Mouse (Mus musculus) hindlimb bud, embryonic 11.5 days (tissue): ENCODE data around the gene Ipo4.
A peak's percentile ranks its signal among the peaks of the same experiment; 100 is the strongest.

ENCODE experiments used
- DNase-seq: peaks from one replicate; pipeline ENCODE4 v3.0.0-alpha.2; 2012; ENCODE audit warnings: low read depth, low spot score; ENCODE audit errors: extremely low spot score

Gene Ipo4

DNA sequence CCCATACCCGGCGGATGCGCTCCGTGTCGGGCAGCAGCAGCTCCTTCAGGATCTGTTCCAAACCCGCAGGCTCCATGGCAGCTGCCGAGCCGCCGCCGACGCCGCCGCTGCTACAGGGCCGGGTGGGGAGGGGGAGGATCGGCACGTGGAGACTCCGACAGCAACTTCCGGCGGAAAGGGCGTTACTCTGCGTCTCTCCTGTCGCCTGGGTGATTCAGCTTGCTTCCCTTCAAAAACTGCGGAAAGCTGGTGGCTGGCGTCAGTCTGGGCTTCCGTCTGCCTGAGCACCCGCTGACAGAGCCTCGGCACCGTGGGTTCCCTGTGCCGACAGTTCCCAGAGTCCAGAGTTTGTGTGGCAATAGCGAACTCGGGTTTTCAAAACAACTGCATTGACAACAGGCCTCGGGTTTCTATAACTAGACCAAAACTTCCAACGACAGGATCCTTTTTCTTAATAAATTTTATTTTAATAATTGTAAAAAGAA is at the start of gene Ipo4:
Gene Ipo4 (minus strand): TSS at position 435 of the 485 bp plus-strand sequence.
- peak; percentile 57 for DNase-seq

DNA sequence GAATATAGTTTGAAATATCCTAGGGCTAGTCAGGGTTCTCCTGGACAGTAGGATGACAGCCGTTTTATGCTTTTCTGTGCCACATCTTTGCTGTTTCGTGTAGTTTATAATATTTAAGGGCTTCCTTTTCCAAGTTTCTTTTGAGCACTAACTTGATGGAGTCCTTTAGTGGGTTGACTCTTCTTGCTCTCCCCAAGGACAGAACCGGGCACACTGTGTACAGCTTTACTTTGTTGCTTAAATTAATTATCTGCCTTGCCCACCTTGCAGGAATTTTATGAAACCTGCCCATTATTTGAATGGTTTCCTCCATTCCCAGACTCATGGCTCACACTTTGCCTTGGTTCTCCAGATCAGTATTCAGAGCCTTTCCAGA is 46.3 kb upstream of the Ipo4 start:
- no peak for DNase-seq

DNA sequence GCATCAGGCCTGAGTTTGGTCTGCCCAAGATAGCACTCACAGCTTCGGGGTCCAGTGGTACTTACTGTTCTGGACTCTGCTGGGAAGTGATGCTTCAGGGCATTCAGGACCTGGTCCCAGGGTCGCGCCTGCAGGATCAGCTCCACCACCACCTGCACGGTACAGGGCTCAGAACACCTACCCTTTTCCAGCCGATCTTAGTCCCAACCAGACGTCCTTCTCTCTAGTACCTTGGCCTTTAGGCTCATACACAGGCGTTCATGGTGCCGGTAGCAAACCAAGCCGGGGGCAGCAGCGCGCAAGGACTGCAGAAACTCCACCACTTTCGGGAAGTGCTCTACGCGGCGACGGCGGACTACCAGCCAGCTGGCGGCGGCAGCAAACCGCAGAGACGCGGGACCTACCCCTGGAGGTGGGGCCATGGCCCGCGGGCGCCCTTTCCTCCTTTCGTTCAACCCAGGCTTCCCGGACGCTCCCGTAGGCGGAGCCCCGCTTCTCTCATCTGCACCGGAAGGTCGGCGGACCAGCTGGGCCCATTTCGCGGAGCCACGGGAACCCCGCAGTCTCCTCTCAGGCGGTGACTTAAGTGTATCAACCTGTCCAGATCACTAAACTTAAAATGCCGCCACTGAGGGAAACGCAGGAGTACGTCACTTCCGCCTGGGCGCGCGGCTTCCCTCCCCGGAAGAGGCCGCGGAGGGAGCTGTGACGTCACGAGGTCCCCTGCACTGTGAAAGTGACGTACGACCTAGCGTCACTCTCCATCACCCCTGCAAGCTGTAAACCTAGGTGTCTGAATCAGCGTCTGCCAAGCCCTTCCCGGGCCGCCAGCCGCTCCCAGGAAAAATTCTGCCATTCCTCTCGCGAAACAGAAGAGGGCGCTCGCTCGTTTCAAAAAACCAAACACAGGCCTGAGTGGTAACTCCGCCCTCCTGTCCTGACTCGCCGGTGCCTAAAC is 45.7 kb upstream of the Ipo4 start, which contains the start of gene Tinf2:
Gene Tinf2 (minus strand): TSS at position 661 of the 958 bp plus-strand sequence.
- peak; percentile 94 for DNase-seq

DNA sequence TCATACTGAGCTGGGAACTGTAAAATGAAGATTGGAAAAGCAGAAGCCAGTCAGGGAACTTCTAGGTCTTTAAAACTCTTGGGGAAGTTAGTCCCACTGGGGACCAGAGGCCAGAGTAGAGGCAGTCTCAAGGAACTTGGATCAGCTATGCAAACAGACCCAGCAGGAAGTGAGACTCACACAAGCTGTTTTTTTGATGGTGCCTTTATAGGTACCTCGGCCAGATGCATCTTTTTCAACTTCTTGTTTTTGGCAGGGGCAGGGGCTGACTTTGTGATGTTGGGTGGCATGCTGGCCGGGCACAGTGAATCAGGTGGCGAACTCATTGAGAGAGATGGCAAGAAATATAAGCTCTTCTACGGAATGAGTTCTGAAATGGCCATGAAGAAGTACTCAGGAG is 41.9 kb upstream of the Ipo4 start:
- no peak for DNase-seq

DNA sequence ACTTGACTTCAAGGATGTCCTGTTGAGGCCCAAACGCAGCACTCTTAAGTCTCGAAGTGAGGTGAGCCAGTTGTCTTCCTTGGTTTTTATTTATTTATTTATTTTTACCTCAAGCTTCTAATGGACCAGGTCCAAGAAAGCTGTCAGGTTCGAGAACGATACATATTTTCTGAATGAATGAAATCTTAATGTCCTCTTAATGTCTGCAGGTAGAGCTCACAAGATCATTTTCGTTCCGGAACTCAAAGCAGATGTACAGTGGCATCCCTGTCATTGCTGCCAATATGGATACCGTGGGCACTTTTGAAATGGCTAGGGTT is 36.9 kb upstream of the Ipo4 start:
- DNase-seq = no peak

DNA sequence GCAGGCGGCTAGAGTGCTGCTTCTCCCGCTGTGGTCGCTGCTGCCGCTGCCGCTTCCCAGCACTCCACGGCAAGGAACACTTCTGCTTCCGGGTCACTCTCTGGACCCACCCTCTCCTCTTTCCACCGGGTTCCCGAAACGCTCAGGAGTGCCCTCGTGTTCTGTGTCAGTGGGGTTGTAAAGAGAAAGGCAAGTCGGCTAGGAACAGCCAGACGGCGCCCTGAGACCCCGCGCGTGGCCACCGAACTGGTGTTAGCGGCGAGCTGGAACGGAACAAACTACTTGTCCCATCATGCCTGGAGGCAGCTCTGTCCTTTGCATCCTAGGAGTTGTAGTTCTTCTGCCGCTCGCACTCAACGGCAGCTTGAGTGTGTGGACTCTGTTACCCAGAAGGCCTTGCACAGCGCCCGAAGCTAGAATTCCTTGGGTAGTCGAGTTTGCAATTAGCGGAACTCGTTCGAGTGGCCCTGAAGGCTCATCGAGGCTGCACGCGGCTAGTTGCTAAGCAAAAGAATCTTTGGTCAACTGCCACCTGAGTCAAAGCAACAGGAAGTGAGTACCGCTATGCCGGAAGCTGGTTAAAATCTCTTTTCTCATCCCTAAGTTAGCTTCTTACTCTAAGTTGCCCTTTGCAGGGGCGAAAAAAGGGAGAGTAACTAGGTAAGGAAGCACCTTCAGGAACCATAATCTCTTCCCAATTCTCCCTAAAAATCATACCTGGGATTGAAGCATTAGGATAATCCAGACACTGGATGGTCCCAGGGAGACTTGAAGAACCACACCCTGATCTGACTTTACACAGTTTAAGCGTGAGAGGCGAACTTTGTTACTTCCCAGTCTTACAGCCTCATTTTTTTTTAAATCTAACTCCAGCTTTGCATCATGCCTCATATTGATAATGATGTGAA is 36.3 kb upstream of the Ipo4 start, which contains the start of the genes Gmpr2 and Nedd8:
Gene Gmpr2 (plus strand): TSS at position 109 of the 908 bp plus-strand sequence.
Gene Nedd8 (minus strand): TSS at position 292 of the 908 bp plus-strand sequence.
- peak; percentile 91 for DNase-seq

DNA sequence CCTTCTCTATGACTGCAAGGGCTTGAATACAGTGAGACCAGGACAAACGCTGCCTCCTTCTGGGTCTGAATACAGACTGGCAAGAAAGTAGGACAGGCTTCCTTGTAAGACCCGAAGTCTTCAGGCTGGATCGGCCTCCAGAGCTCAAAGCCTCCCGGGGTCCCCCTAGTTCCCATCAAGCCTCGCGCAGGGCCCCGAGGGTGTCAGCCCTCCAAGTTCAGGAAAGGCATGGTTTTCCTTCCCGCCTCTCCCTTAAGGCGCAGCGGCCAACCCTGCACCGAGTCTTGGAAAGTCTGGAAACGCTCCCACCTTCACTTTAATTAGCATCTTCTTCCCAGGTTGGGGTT is 35.7 kb upstream of the Ipo4 start:
- no peak for DNase-seq

DNA sequence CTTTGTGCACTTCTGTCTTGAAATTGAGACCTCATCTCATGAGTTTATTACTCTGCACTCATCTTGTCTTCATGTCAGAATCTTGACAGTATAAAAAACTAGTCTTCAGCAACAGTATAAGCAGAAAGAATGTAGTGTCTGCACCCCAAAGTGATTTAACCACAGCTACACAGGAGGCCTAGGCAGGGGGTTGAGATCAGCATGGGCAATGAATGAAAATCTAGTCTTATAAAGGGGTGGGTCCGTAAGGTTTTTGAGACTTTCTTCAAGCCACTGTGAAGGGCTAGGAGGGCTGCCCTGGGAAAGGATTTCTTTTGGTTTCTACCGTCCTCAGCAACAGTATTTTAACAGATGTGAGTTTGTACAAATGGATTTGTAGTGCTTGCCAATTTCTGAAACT is 24.9 kb upstream of the Ipo4 start:
- DNase-seq = no peak

DNA sequence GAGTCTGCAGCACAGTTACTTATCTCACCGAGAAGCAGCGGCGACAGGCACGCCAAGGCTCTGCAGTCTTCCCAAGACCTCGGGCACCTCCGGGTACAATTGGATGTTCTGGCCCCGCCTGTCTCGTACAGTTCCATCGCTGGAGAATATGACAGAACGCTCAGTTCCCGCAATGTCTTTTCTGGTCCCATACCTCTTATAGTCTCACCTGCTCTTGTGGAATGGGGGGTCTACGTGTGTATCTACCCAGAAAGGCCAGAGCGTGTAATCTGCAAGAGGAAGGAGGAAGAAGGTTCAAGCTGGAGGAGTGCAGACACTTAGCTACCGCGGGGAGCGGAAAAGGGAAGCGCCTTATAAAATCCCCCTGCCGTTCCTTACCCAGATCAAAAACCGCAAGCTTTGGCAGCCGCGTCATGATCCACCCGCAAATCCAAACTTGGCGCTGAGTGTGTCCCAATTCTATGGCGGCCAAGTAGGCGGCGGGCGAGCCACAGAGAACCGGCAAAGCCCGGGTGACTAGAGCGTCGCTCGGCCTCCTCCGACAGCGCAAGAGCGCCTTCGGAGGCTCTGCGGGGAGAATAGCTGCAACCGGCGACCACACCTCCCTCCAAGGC is 24.3 kb upstream of the Ipo4 start, which contains the start of gene Mdp1:
Gene Mdp1 (minus strand): TSS at position 549 of the 614 bp plus-strand sequence.
- no peak for DNase-seq

DNA sequence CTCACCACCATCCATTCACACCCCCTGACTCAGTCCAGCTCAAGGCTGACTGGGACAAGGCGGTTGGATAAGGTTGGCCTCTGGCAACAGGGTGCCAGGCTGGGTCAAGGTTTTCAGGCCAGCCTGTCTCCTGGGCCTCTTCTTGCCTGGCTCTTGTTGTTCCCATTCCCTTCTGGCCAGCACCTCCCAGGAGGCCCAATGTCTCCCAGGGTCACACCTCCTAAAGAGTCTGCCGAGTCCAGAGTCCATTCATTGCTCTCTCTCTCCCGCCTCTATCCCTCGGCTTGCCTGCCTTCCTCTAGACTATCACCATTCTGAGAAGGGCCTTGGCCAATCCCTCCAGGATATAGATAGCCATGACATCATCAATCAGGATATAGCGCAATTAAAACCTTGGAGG is 22.3 kb upstream of the Ipo4 start:
- no peak for DNase-seq

DNA sequence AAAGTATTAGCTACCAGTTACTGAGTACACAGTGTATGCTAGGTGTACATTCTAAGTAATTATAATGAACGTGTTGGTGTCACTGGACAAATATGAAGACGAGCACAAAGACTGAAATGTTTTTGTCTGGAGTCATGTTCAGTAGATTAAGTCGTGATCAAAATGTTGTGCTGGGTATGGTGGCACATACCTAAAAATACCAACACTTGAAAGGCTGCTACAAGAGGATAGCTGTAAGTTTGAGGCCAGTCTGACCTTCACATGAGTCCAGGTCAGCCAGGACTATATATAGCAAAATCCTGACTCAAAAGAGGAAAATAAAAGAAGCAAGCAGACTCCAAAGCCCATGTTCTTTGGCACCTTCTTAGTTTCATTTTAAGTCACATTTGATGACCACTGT is 21.2 kb upstream of the Ipo4 start:
- DNase-seq = no peak

DNA sequence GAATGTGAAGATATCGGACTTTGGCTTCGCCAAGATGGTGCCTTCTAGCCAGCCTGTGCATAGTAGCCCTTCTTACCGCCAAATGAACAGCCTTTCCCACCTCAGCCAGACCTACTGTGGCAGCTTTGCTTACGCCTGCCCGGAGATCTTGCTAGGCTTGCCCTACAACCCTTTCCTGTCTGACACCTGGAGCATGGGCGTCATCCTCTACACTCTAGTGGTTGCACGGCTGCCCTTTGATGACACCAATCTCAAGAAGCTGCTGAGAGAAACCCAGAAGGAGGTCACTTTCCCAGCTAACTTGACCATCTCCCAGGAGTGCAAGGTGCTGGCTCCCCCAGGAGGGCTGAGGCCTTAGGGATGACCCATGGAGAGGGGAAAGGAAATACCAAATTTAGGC is 15.8 kb upstream of the Ipo4 start:
- DNase-seq = no peak

DNA sequence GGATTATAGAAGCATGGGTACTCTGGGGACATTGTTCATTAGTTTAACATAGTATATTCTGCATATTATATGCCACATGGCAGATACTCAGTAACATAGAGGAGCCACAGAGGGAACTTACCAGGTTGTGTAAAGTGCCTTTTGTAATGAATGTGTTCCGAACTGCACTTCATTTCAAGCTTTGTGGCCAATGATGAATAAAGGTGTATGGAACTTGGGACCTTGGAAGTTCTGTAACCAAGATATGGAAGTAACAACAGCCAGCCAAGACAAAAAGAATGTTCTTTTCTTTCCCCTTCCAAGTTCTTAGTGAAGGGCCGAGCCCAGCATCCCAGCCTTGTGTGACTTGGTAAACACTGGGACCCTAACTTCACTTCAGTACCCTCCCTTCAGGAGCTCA is 14.1 kb upstream of the Ipo4 start, which contains the start of gene Tssk4:
Gene Tssk4 (plus strand): TSS at position 301 of the 400 bp plus-strand sequence.
- no peak for DNase-seq

DNA sequence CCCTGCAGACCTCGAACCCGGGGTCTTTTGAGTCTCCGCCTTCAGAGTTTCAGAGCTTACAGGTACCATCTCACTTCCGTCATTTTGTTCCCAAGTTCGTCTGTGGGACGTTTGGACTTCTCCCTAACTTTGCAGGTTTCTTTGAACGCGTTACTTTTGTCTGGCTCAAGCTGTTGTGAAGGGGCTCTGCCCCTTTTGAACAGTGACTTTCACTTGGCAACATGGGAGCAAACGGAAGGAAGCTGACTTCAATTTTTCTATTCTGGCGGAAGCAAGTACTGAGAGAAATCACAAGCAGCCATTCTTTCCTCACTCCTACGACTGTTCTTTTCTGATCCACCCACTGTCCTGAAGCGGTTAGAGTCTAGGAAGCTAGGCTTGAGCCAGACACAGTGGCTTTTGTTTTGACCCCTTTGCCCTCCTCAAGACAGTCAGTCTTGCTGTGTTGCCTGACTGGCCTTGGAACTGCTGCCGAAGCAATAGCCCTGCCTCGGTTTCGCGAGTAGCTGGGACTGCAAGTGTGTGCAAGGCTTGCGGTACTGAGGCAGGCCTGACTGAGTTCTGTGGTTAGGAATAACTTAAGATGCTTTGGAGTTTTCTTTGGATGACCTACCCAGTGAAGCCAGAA is 8.6 kb upstream of the Ipo4 start:
- no peak for DNase-seq

DNA sequence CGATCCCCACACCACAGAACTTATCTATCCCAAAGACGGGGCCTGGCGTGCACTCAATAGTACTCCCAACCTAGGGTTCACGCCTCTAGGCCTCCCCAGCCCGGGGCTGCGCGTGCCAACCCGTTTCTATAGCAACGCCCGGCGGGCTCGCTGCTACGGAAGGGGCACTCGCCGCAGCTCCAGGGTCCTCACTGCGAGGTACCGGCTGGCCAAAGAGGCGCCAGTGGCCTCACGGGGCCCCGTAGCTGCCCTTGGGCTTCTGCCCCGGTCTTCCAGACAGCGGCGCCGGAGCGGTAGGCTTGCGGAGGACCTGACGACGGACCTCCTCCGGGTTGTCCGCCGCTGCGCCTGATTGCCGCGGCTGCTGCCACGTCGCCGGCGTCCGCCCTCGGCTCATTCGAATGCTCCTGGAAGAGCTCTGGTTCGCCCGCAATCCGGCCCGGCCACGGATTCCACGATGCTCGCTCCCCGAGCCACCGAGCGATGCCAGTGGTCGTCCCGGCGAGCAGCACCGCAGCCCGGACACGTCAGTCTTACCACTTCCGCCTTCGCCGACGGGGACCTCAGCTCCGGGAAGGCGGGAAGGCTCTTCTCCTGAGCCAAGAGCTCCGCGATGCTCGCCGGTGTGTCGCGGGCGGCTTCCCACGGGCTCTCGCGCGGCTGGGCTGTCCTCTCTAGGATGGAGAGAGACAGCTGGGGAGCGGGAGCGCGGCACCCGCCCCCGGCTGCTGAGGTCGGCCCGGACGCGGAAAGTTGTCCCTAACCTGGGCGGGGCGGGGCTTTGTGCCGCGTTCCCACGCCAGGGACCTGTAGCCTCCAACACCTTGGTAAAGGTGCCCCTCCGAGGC is 7.5 kb upstream of the Ipo4 start, which contains the start of gene Tm9sf1:
Gene Tm9sf1 (minus strand): TSS at position 747 of the 848 bp plus-strand sequence.
- DNase-seq = no peak

DNA sequence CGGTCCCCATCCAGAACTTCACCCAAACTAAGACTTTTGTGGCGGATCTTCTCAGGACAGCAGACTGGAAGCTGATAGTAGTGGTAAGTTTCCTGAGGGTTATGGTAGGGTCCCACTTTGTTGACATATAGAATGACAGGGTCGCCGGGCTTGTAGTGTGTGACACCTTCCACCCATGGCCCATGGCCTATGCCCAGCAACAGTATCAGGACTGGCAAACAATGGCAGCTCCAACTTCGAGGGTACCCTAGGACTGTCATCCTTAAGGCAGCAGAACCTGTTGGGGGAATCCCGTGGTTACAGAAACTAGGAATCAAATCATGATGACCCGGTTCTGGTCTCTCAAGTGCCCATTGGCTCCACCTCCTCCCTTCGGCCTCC is 6.9 kb upstream of the Ipo4 start:
- DNase-seq = no peak

DNA sequence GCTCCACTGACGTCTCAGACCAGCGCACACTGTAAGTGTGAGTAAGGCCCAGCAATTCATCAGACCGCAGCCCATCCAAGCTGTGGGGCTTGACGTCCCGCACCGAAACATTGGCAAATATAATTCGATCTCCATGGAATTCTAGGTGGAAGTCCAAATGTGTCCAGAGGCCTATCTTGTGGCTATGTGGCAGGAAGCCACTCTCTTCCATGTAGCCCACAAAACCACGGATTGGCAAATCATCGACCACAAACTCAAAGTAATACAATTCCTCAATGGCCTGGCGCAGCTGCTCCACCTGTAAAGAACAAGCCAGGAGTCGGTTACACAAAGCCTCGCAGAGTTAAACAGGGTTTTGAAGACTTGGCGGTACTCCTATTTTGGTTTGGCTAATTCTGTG is 5.5 kb upstream of the Ipo4 start:
- DNase-seq = no peak

DNA sequence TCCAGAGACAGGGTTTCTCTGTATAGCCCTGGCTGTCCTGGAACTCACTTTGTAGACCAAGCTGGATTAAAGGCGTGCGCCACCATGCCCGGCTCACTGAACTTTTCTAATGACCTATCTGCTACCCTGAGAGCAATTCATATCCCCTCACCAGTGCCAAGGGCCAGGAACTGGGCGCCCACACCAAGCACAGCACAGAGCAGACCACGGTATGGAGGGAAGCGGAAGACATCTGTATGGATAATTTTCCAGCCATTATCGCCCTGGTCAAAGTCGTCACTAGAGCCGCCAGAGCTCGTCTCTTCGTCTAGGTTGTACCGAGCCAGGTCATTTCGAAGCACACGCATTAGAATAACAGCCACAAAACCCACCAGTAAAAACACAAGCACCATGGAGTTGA is 5.1 kb upstream of the Ipo4 start:
- no peak for DNase-seq

DNA sequence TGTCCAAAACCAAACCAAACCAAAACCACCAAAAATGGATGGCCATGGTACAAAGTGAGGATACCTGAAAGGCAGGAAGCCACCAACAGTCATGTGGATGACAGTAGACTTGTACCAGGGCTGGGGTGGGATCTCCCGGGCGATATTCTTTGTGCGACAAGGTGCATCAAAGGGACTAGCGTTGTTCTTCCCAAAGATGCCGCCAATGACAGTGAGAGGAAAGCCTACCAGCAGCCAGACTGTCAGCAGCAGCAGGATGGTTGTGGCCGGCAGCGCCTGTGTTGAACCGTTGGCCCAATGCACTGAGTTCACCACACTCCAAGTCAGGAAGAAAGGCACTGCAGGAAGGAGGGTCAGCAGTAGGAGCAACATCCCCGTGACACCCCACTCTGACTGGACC is 2.0 kb upstream of the Ipo4 start, which contains the start of gene Gm49378:
Gene Gm49378 (minus strand): TSS at position 101 of the 400 bp plus-strand sequence.
- no peak for DNase-seq
